Mouse (Mus musculus) cortical plate, adult 2 months (tissue): Measurements from ENCODE around the gene Mef2d.

Experiments
- CTCF ChIP-seq: fragments of 200-500 bp; IDR thresholded peaks from 2 replicates; pipeline ENCODE4 v1.5.1; 2011; ENCODE audit warnings: mild to moderate bottlenecking, control low read depth, low read length; ENCODE audit not compliant: insufficient read depth; ENCODE audit errors: extremely low read depth
- POLR2A ChIP-seq: fragments of 200-500 bp; IDR thresholded peaks from 2 replicates; pipeline ENCODE4 v1.6.1; 2011; ENCODE audit warnings: mild to moderate bottlenecking, low read length, control low read depth; ENCODE audit not compliant: insufficient read depth; ENCODE audit errors: extremely low read depth

DNA sequence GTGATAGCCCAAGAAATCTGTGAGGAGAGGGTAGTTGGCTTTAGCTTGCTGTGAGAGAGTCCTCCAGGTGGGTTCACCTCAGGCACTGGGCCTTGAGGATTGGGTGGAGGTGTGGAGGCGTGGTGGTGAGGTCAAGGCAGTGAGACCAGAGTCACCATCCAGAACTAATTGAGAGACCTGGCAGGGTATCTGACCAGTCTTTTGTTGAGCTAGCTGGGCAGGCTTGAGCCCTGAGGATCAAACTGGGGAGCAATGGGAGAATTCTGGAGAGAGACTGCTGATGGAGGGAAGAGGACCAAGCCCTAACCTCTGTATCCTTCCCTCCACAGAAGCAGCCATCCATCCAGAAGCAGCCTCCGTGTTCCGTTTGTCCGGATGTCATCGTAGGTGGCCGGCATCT is 67.1 kb downstream of the Mef2d start:
- no peak for TF ChIP-seq POLR2A
- TF ChIP-seq CTCF: no peak
